In the genomic region with DNA sequence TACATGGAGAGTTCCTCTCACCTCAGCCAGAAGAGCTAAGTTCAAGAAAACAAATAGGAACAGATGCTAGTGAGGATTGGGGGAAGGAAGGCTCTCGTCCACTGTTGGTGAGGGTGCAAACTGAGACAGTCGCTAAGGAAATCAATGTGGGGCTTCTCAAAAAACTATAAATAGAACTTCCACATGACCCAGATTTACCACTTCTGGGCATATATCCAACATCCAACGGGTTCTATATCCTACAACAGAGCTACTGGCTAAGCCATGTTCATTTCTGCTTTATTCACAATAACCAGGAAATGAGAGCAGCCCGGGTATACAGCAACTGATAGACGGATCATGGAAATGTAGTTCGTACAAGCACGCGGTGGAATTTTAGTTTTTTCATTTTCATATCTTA, we compare ENCODE assay signal across 17 mouse cellular contexts.
DNase-seq lines count a peak whose midpoint lies in the region; ATAC-seq and TF ChIP-seq lines count a peak whose summit lies in the region.
"Had no signal": no experiment of that assay in that cellular context is flagged by ENCODE, and none has a peak within 500 bp of the region (broad histone marks: within the 10 kb centered on the region; RNA-seq: fewer than 3 reads in every experiment).

No protein-coding gene starts in this region.

- 55% methylated on average over 8 of the region's 8 CpGs for WGBS in lung, embryonic 14.5 days

- no peak for TF ChIP-seq CTCF in lung, embryonic 14.5 days (IDR thresholded peaks at IDR 0.05; ENCODE audit: low read depth)
- no peak for TF ChIP-seq CTCF in bone marrow macrophage, adult 2 months (IDR thresholded peaks at IDR 0.05; ENCODE audit: low read depth, low read length)

- H3K27ac ChIP-seq in lung, embryonic 14.5 days (ENCODE audit: low read depth): no peak overlapping the region
- H3K27ac ChIP-seq in bone marrow macrophage, adult 2 months (ENCODE audit: insufficient read depth, low read depth, low read length): peak overlapping the region; percentile 97
- H3K27ac ChIP-seq: gastrocnemius, adult 2 months; hindbrain, embryonic 12.5 days; left cerebral cortex, adult 2 months; limb, embryonic 13.5 days had no signal

- H3K4me2 ChIP-seq in lung, embryonic 14.5 days: no peak overlapping the region
- H3K4me2 ChIP-seq: heart, embryonic 11.5 days; hindbrain, embryonic 12.5 days; limb, embryonic 13.5 days had no signal

- H3K4me1 ChIP-seq in lung, embryonic 14.5 days (ENCODE audit: insufficient read depth): peaks cover 3% of the 10 kb centered on the region; the same call in 1 of the 2 replicates
- peaks cover 36% of the 10 kb centered on the region for H3K4me1 ChIP-seq in bone marrow macrophage, adult 2 months (ENCODE audit: control insufficient read depth, insufficient read depth, low read length)
- H3K4me1 ChIP-seq: hindbrain, embryonic 12.5 days; limb, embryonic 13.5 days had no signal

- no peaks in the 10 kb centered on the region for H3K36me3 ChIP-seq in lung, embryonic 14.5 days (ENCODE audit: insufficient read depth)
- H3K36me3 ChIP-seq: hindbrain, embryonic 12.5 days had no signal

- no peak overlapping the region for H3K9ac ChIP-seq in lung, embryonic 14.5 days
- H3K9ac ChIP-seq: hindbrain, embryonic 12.5 days; limb, embryonic 13.5 days had no signal

- ATAC-seq in frontal cortex, adult (ENCODE audit: low TSS enrichment): peak; percentile 66
- peak; percentile 58 for ATAC-seq in lung, embryonic 14.5 days (ENCODE audit: insufficient read depth)
- ATAC-seq in granulocyte monocyte progenitor cell, adult 5-6 weeks (replicated peaks; ENCODE audit: poor library complexity, severe bottlenecking): peak; percentile 91

- no peak for TF ChIP-seq POLR2A in bone marrow macrophage, adult 2 months (IDR thresholded peaks at IDR 0.05; ENCODE audit: borderline replicate concordance, low read depth, low read length)

- H3K9me3 ChIP-seq in lung, embryonic 14.5 days (ENCODE audit: low read depth, low read length): no peaks in the 10 kb centered on the region
- H3K9me3 ChIP-seq: hindbrain, embryonic 12.5 days; limb, embryonic 13.5 days had no signal

- DNase-seq in frontal cortex, postnatal 14 days (ENCODE audit: low spot score in 2 of 2): no peak
- peak; percentile 82 for DNase-seq in lung, embryonic 14.5 days
- DNase-seq in lung, adult 18-20 months: no peak
- DNase-seq in gastrocnemius, postnatal 14 days: no peak
- DNase-seq in spleen, adult 12 weeks (ENCODE audit: low spot score): no peak
- DNase-seq: gastrocnemius, adult 2 months; kidney, adult 18-20 months; right cerebral cortex, adult 18-20 months; thymus, postnatal 4 days had no signal

- H3K4me3 ChIP-seq in lung, embryonic 14.5 days (ENCODE audit: low read depth, low read length): no peak overlapping the region
- H3K4me3 ChIP-seq in bone marrow macrophage, adult 2 months (ENCODE audit: insufficient read depth, low read length): no peak overlapping the region
- H3K4me3 ChIP-seq: gastrocnemius, adult 2 months; hindbrain, embryonic 12.5 days; left cerebral cortex, adult 2 months; limb, embryonic 13.5 days had no signal

- intact Hi-C loops in gastrocnemius, postnatal 14 days (cut with DNase I; ENCODE audit: low total_unique reads): no loop called here

- no peaks in the 10 kb centered on the region for H3K27me3 ChIP-seq in lung, embryonic 14.5 days (ENCODE audit: insufficient read depth, low read length)
- H3K27me3 ChIP-seq: CH12.LX; hindbrain, embryonic 12.5 days; limb, embryonic 13.5 days had no signal
